Mouse (Mus musculus): Measurements from ENCODE around the gene Tcte1.

The Tcte1 gene

GRCm38 (mm10) chr17:45515204-45515726 lies 8.0 kb upstream of the Tcte1 start:
- DNase-seq (ENCODE audit: low spot score), result no peak

GRCm38 (mm10) chr17:45515806-45516205 lies 7.4 kb upstream of the Tcte1 start:
- DNase-seq (ENCODE audit: low spot score), result no peak

DNA sequence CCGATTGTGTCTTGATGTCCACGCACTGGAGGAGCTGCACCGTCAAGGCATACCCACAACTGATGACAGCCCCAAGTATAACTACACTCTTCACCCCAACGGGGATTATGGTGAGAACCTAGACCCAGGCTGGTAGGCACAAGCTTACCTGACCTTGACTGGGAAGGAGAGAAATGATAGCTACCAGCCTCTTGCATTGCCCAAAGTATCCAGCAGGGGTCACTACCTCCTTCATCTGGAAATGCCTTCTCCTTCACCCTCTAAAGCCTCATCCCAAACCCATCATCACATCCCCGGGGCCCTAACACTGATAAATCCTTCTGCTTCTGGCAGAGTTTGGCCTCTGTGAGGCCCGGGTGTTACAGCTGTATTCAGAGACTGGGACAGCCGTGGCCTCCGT lies 6.7 kb upstream of the Tcte1 start:
- peak; percentile 88 for DNase-seq (ENCODE audit: low spot score)

DNA sequence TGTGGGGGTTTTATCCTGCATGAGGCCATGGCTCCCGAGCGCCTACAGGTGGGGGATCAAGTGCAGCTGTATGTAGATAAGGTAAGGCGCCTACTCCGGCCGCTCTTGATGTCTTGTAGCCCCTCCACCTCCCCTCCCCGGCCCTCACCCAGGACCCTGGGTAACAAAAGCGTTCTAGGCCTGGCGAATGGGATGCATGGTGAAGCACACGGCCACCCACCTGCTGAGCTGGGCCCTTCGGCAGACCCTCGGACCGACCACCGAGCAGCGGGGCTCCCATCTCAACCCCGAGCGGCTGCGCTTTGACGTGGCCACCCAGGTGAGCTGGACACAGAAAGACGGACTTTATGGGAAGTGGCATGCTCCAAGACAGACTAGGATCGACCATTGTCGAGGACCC lies 6.1 kb upstream of the Tcte1 start:
- no peak for DNase-seq (ENCODE audit: low spot score)

- no peak for DNase-seq (ENCODE audit: low spot score)
Observed at GRCm38 (mm10) chr17:45517549-45518215, 5.6 kb upstream of the Tcte1 start.

GRCm38 (mm10) chr17:45518766-45519475 lies 4.3 kb upstream of the Tcte1 start:
- DNase-seq (ENCODE audit: low spot score), result no peak

- DNase-seq (ENCODE audit: low spot score), result no peak
Observed at GRCm38 (mm10) chr17:45520136-45520535, 3.1 kb upstream of the Tcte1 start.

- DNase-seq (ENCODE audit: low spot score), result no peak
Observed at GRCm38 (mm10) chr17:45524961-45525360, 1.7 kb downstream of the Tcte1 start.

DNA sequence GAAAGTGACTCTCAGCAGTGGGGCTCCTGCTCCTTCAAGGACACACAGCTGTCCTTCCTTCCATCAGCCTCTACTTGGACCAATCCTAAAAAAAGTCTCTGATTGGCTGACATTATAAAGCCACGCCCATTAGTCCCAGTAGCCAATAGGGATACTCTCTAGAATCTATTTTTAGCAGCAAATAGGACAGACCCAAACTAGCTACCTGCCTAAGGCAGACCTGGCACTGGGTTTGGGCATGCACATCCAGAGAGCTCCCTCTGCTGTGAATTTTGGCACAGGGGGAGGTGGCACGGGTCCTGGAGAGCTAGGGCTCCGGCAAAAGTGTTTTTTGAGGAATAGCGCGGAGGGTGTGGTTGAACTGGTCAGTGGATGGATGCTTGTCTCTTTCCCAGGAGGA lies 3.3 kb downstream of the Tcte1 start:
- peak; percentile 27 for DNase-seq (ENCODE audit: low spot score)

GRCm38 (mm10) chr17:45530346-45530782 lies 7.1 kb downstream of the Tcte1 start:
- DNase-seq (ENCODE audit: low spot score), result no peak

- DNase-seq (ENCODE audit: low spot score), result no peak
Observed at GRCm38 (mm10) chr17:45532896-45533295, 9.7 kb downstream of the Tcte1 start.

DNA sequence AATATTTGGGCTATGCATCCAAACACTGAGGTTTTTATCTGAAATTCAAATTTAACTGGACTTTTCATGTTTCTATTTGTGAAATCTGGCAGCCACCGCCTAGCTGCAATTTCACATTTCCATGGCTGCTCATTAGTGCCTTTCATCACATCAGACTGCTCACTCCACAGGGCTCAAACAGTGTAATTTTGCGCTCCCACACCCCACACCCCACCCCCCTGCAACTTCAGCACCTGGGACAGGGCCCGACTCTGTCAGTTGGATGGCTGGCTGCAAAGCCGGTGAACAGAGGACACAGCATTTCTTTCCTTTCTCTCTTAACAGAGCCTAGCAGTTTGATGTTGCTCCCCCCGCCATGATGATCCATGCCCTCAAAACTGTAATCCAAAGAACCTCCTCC lies 13.0 kb downstream of the Tcte1 start:
- peak; percentile 61 for DNase-seq (ENCODE audit: low spot score)

- DNase-seq (ENCODE audit: low spot score), result no peak
Observed at GRCm38 (mm10) chr17:45538394-45538793, 15.2 kb downstream of the Tcte1 start.

DNA sequence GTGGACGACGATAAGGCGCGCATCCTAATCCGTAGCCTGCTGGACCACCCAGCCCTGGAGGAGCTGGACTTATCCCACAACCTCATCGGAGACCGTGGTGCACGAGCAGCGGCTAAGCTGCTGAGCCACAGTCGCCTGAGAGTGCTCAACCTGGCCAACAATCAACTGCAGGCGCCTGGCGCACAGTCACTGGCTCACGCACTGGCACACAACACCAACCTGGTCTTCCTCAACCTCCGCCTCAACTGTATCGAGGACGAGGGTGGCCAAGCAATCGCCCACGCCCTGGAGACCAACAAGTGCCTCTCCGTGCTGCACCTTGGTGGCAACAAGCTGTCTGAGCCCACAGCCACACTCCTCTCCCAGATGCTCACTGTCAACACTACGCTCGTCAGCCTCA lies 16.4 kb downstream of the Tcte1 start:
- DNase-seq (ENCODE audit: low spot score), result no peak

DNA sequence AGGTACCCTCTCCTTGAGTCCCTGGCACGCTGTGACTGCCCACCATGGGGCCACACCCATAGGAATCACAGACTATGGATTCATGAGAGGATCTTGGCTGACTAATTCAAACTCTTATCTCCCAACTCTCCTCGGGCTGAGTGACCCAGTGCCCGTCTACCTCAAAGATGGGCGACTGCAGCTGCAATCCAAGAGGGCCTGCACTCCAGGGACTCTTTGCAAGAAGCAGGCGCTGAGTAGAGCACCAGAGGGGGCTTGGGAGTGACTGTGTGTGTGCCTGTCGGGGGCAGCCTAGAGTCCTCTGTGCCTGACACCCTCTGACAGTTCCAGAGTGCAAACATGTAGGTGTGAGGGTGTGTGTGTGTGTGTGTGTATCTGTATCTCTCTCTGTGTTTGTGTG lies 18.9 kb downstream of the Tcte1 start:
- DNase-seq (ENCODE audit: low spot score), result no peak

GRCm38 (mm10) chr17:45542705-45543104 lies 19.5 kb downstream of the Tcte1 start:
- DNase-seq (ENCODE audit: low spot score), result no peak

DNA sequence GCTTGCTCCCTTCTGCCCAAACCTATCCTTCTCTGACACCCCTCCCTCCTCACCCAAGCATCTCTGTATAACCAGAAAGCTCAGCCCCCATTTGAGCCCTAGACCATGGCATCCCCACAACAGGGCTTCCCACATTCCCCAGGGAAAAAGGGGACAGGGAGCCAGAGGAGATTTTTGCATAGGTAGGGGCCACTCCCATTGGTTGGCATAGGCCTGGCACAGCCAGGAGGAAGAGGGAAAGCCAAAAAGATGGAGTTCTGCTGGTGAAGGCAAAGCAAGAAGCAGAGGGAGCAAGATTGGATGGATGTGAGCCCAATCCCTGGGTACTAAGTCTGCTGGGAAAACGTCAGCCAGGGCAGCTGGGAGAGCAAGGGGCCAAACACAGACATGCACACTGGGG lies 19.9 kb downstream of the Tcte1 start:
- no peak for DNase-seq (ENCODE audit: low spot score)

GRCm38 (mm10) chr17:45544001-45544872 lies 21.0 kb downstream of the Tcte1 start:
- peak; percentile 35 for DNase-seq (ENCODE audit: low spot score)

- DNase-seq (ENCODE audit: low spot score), result peak; percentile 44
Observed at GRCm38 (mm10) chr17:45544873-45545277, 21.6 kb downstream of the Tcte1 start.

DNA sequence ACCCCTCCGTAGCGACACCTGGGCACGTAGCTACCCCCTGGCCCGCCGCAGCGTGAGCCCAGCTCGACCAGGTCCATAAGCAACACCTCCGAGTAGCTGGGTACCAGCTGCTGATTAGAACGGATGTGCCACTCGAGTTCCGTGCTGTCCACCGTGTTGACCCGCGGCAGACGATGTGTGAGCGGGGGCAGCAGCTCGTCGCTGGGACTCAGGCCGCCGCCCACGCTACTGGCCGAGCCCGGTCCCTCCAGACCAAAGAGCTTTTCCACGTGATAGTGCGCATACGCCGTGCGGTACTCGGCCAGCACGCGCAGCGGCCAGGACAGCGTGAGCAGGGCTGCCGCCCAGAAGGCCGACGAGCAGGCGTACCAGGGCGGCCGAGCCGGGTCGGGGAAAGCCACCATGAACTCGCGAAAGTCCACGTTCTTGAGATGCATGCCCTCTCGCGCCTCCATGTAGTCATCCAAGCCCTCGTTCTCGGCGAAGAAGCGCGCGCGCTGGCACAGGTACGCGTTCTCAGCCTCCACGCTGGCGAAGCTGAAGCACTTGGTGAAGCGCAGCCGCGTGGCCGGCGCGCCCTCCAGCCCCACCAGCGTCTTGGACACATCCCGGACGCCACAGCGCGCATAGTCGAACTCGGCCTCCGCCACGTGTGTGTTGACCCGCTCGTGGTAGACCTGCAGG lies 22.2 kb downstream of the Tcte1 start:
- peak; percentile 34 for DNase-seq (ENCODE audit: low spot score)

GRCm38 (mm10) chr17:45546941-45547340 lies 23.7 kb downstream of the Tcte1 start:
- no peak for DNase-seq (ENCODE audit: low spot score)
